Mouse (Mus musculus): Measurements from ENCODE around the gene Gosr1. TPM values are rescaled to one million over a fixed set of nuclear protein-coding genes. Genes with fewer than 3 reads are reported as not detected.

The Gosr1 gene
- total RNA-seq (2021) (10 to 100 TPM; 24.1 to 26.0 TPM), polyA plus RNA-seq (2012; rRNA removed) (11.1 and 19.6 TPM in 2 replicates)
- long read RNA-seq, full-length matches to known transcripts: 29 of 33 reads
- long read RNA-seq, partial matches to known transcripts: 1 of 33 reads
- long read RNA-seq, other reads (novel, unspliced or antisense): 3 of 33 reads

GRCm38 (mm10) chr11:76763053-76763740 is at the start of gene Gosr1:
Gosr1 (minus strand) TSS chr11:76763579.
- Histone ChIP-seq H3K36me3 (ENCODE audit: control insufficient read depth, insufficient read depth, low read length) (peaks cover 7% of the 10 kb centered on the region), H3K4me1 (ENCODE audit: control insufficient read depth, insufficient read depth, low read length) (no peaks in the 10 kb centered on the region), H3K27ac (peak within 1 kb of the TSS; percentile 89), H3K9ac (ENCODE audit: low read depth, low read length) (peak within 1 kb of the TSS; percentile 88), H3K4me3 (peak within 1 kb of the TSS; percentile 90), H3K79me2 (replicated peaks; ENCODE audit: control insufficient read depth, insufficient read depth, low read length) (0 out of 2 replicates have a peak, but pooled peaks cover 2% of the 10 kb centered on the region), H3K27me3 (ENCODE audit: control insufficient read depth, insufficient read depth, low read length) (no peaks in the 10 kb centered on the region)
- intact Hi-C loops (cut with DNase I): loop anchor here (2.0 kb wide), 1 partner anchor 86 kb away; no protein-coding TSS in a partner anchor
- peak; percentile 88 to 91 for DNase-seq
- TF ChIP-seq POLR2A (IDR thresholded peaks at IDR 0.05; ENCODE audit: insufficient read depth, low read depth, low read length): peak; percentile 85
- TF ChIP-seq CTCF (IDR thresholded peaks at IDR 0.05): peak; percentile 90
- peak; percentile 72; the same call in 1 of the 2 replicates for TF ChIP-seq EP300 (IDR thresholded peaks at IDR 0.05; ENCODE audit: insufficient read depth, low read depth, low read length)
- WGBS: under 1% methylated on average over 28 of the region's 28 CpGs

- Histone ChIP-seq H3K79me2 (replicated peaks; ENCODE audit: control insufficient read depth, insufficient read depth, low read length) (no peaks in the 10 kb centered on the region), H3K27ac (no peak overlapping the region), H3K4me3 (no peak overlapping the region), H3K9ac (ENCODE audit: low read depth, low read length) (no peak overlapping the region), H3K27me3 (ENCODE audit: control insufficient read depth, insufficient read depth, low read length) (no peaks in the 10 kb centered on the region), H3K36me3 (ENCODE audit: control insufficient read depth, insufficient read depth, low read length) (peaks cover 5% of the 10 kb centered on the region), H3K4me1 (ENCODE audit: control insufficient read depth, insufficient read depth, low read length) (peaks cover 3% of the 10 kb centered on the region)
- intact Hi-C loops (cut with DNase I): loop anchor here (1.0 kb wide), 1 partner anchor 83 kb away; no protein-coding TSS in a partner anchor
- TF ChIP-seq CTCF (IDR thresholded peaks at IDR 0.05): peak; percentile 73
- no peak for TF ChIP-seq POLR2A (IDR thresholded peaks at IDR 0.05; ENCODE audit: insufficient read depth, low read depth, low read length)
- peak in 1 of 2 experiments; percentile 36 for DNase-seq
- WGBS: 69% methylated on average over 9 of the region's 9 CpGs
These were observed 47.5 kb upstream of the Gosr1 start for GRCm38 (mm10) chr11:76810706-76811495.

DNA sequence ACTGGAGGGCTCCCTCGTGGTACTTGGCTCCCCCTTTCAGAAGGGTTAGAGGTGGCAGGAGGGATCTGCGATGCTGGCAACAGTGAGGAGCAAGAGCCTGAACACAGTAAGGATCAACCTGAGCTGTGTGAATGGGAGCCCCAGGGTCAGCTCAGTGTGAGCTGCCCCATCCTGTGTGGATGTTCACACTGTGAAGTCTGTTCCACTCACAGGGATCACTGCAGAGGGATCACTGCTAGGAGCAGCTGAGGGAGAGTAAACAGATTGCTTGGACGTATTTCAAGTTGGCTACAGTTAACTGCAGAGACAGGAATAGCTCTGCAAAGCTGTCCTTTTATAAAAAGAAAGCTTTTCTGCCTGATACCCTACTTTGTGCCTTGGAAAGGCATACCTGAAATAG is 46.1 kb upstream of the Gosr1 start:
- Histone ChIP-seq H3K27ac (peak overlapping the region; percentile 48), H3K79me2 (replicated peaks; ENCODE audit: control insufficient read depth, insufficient read depth, low read length) (no peaks in the 10 kb centered on the region), H3K4me3 (no peak overlapping the region), H3K36me3 (ENCODE audit: control insufficient read depth, insufficient read depth, low read length) (peaks cover 5% of the 10 kb centered on the region), H3K27me3 (ENCODE audit: control insufficient read depth, insufficient read depth, low read length) (no peaks in the 10 kb centered on the region), H3K9ac (ENCODE audit: low read depth, low read length) (no peak overlapping the region), H3K4me1 (ENCODE audit: control insufficient read depth, insufficient read depth, low read length) (peaks cover 3% of the 10 kb centered on the region)
- WGBS: 27% methylated on average over 3 of the region's 3 CpGs
- intact Hi-C loops (cut with DNase I): loop anchor here (2.0 kb wide), 1 partner anchor 37 kb away; the partner anchor contains the start of gene Cpd
- peak; percentile 37 for DNase-seq
- TF ChIP-seq POLR2A (IDR thresholded peaks at IDR 0.05; ENCODE audit: insufficient read depth, low read depth, low read length) (no peak), EP300 (IDR thresholded peaks at IDR 0.05; ENCODE audit: insufficient read depth, low read depth, low read length) (no peak), CTCF (IDR thresholded peaks at IDR 0.05) (no peak)

DNA sequence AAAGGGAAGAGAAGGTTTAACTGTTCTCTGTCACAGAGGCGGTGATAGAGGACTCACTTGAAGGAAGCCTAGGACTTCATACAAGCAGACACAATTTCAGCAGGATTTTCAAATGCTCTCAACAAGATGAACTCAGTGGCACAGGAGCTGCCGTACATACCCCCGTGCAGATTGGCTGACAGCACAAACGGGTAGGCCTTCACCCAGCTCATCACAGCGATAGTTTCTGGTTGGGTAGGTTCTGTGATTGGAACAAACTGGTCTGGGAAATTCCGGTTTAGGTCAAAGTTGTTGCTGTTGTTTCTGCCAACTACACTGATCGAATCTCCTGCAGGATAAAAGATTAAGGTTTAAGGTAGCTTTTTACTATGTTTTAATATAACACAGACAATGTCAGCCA is 45.2 kb upstream of the Gosr1 start:
- no peaks in the 10 kb centered on the region for H3K79me2 ChIP-seq (replicated peaks; ENCODE audit: control insufficient read depth, insufficient read depth, low read length)
- H3K36me3 ChIP-seq (ENCODE audit: control insufficient read depth, insufficient read depth, low read length): peaks cover 5% of the 10 kb centered on the region

DNA sequence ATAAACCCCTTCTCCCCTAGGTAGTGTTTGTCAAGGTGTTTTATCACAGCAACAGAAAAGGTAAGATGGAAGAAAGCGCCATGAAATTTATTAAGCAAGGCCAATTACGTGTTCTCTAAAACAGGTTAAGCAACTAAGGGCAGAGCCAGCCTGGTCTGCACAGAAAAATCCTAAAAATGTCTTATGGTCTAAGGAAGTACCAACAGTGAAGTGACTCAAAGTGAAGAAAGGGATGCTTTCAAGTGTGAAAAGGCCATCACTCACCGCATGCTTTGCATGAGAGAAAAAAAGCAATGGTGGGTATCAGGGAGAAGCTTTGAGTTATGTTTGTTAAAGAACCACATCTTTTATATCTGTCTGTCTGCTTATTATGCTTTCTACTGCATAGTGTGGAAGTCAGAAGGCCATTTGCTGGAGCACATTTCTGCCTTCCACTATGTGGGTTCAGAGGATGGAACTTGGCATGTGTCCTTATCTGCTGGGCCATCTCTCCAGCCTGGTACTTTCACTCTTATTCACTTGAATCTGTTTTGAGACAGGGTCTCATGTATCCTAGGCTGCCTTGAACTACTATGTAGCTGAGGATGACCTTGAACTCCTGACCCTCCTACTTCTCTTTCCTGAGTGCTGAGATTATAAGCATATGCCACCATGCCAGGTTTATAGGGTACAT is 43.8 kb upstream of the Gosr1 start:
- peaks cover 5% of the 10 kb centered on the region for H3K36me3 ChIP-seq (ENCODE audit: control insufficient read depth, insufficient read depth, low read length)
- H3K79me2 ChIP-seq (replicated peaks; ENCODE audit: control insufficient read depth, insufficient read depth, low read length): no peaks in the 10 kb centered on the region
- H3K27ac ChIP-seq: no peak overlapping the region
- no peaks in the 10 kb centered on the region for H3K27me3 ChIP-seq (ENCODE audit: control insufficient read depth, insufficient read depth, low read length)
- no peak for DNase-seq
- 92% methylated on average over 3 of the region's 3 CpGs for WGBS
- intact Hi-C loops (cut with DNase I): no loop called here
- H3K4me3 ChIP-seq: no peak overlapping the region
- H3K4me1 ChIP-seq (ENCODE audit: control insufficient read depth, insufficient read depth, low read length): peaks cover 3% of the 10 kb centered on the region
- H3K9ac ChIP-seq (ENCODE audit: low read depth, low read length): no peak overlapping the region
- TF ChIP-seq CTCF (IDR thresholded peaks at IDR 0.05) (no peak), EP300 (IDR thresholded peaks at IDR 0.05; ENCODE audit: insufficient read depth, low read depth, low read length) (no peak), POLR2A (IDR thresholded peaks at IDR 0.05; ENCODE audit: insufficient read depth, low read depth, low read length) (no peak)

More for the DNA sequence above, 45.2 kb upstream of the Gosr1 start:
- Histone ChIP-seq H3K4me3 (no peak overlapping the region), H3K4me1 (ENCODE audit: control insufficient read depth, insufficient read depth, low read length) (peaks cover 3% of the 10 kb centered on the region), H3K27me3 (ENCODE audit: control insufficient read depth, insufficient read depth, low read length) (no peaks in the 10 kb centered on the region), H3K9ac (ENCODE audit: low read depth, low read length) (no peak overlapping the region), H3K27ac (no peak overlapping the region)
- WGBS: 88% methylated on average over 7 of the region's 7 CpGs
- DNase-seq: no peak
- intact Hi-C loops (cut with DNase I): loop anchor here (2.0 kb wide), 1 partner anchor 38 kb away; the partner anchor contains the start of gene Cpd
- no peak for TF ChIP-seq CTCF (IDR thresholded peaks at IDR 0.05)
- TF ChIP-seq POLR2A (IDR thresholded peaks at IDR 0.05; ENCODE audit: insufficient read depth, low read depth, low read length): no peak
- TF ChIP-seq EP300 (IDR thresholded peaks at IDR 0.05; ENCODE audit: insufficient read depth, low read depth, low read length): no peak

Measured in heart, adult 2 months (tissue).